Mouse (Mus musculus) forebrain, embryonic 11.5 days (tissue): ENCODE measurements around the gene Gsto1. TPM values are rescaled to one million over a fixed set of nuclear protein-coding genes. Genes with fewer than 3 reads are reported as not detected.
"Not testable (repeated sequence)": the region's sequence is repeated elsewhere in the genome, so short reads cannot be mapped to it uniquely, and the experiment has no call there.

Source experiments
- ATAC-seq: fragments of 200-750 bp; cut with Nextera tagmentation; replicated peaks from 2 replicates; pipeline ENCODE4 v1.8.0; 2017; ENCODE audit warnings: moderate TSS enrichment; ENCODE audit not compliant: low FRiP score
- DNase-seq: peaks from one replicate; pipeline ENCODE4 v3.0.0-alpha.2; 2017; ENCODE audit warnings: low spot score
- H3K27ac ChIP-seq: fragments of 300-500 bp; sonication (generic); 2 replicates; pipeline ENCODE4 v1.5.1; 2014; ENCODE audit warnings: low read depth, low read length
- H3K27me3 ChIP-seq: fragments of 300-500 bp; sonication (generic); 2 replicates; pipeline ENCODE4 v1.6.1; 2014; ENCODE audit warnings: mild to moderate bottlenecking, low read length, mixed read lengths; ENCODE audit not compliant: control insufficient read depth, insufficient read depth
- H3K36me3 ChIP-seq: fragments of 300-500 bp; sonication (generic); 2 replicates; pipeline ENCODE4 v1.6.1; 2014; ENCODE audit warnings: mild to moderate bottlenecking, low read length, moderate library complexity, mixed read lengths; ENCODE audit not compliant: control insufficient read depth, insufficient read depth
- H3K4me1 ChIP-seq: fragments of 300-500 bp; sonication (generic); replicated peaks from 2 replicates; pipeline ENCODE4 v1.6.1; 2014; ENCODE audit warnings: low read length, mixed read lengths; ENCODE audit not compliant: control insufficient read depth, insufficient read depth
- H3K4me2 ChIP-seq: fragments of 300-500 bp; sonication (generic); 2 replicates; pipeline ENCODE4 v1.6.1; 2014; ENCODE audit warnings: low read depth, mild to moderate bottlenecking, low read length, moderate library complexity, mixed read lengths; ENCODE audit not compliant: severe bottlenecking
- H3K4me3 ChIP-seq: fragments of 300-500 bp; sonication (generic); 2 replicates; pipeline ENCODE4 v1.5.1; 2014; ENCODE audit warnings: low read depth, low read length
- H3K9ac ChIP-seq: fragments of 300-500 bp; sonication (generic); 2 replicates; pipeline ENCODE4 v1.6.1; 2014; ENCODE audit warnings: low read length
- H3K9me3 ChIP-seq: fragments of 300-500 bp; sonication (generic); 2 replicates; pipeline ENCODE4 v1.6.1; 2016; ENCODE audit warnings: low read length, mixed read lengths; ENCODE audit not compliant: control insufficient read depth
- WGBS: fragments of 180-500 bp; shearing (Covaris S2); extraction: QIAGEN DNeasy Blood & Tissue Kit; methylation state at CpG from one replicate; pipeline ENCODE4 v1.1.7; 2014; 5-methylcytosine and 5-hydroxymethylcytosine counted together
- polyA plus RNA-seq: library from polyadenylated mRNA; unstranded; fragments of >200 nt; fragmentation: Nextera tagmentation; extraction: Ambion mirVana; gene quantifications from 2 replicates; pipeline ENCODE4 v1.2.1, GENCODE M21; 2014

Gsto1 gene
- polyA plus RNA-seq, 1 experiment from 2014 or later, result 83.2 TPM

GRCm38 (mm10) chr19:47829913-47830450 is 24.8 kb upstream of the Gsto1 start:
- Histone ChIP-seq H3K4me2 (no peak overlapping the region), H3K9ac (no peak overlapping the region), H3K36me3 (no peaks in the 10 kb centered on the region), H3K27me3 (no peaks in the 10 kb centered on the region), H3K9me3 (no peaks in the 10 kb centered on the region), H3K4me1 (no peaks in the 10 kb centered on the region), H3K27ac (no peak overlapping the region), H3K4me3 (no peak overlapping the region)
- DNase-seq (no peak), ATAC-seq (no peak)
- WGBS, result 85% methylated on average over 14 of the region's 14 CpGs

GRCm38 (mm10) chr19:47831111-47831510 is 23.7 kb upstream of the Gsto1 start:
- H3K9ac ChIP-seq, result no peak overlapping the region
- H3K4me1 ChIP-seq, result no peaks in the 10 kb centered on the region
- H3K4me2 ChIP-seq, result no peak overlapping the region
- H3K36me3 ChIP-seq, result no peaks in the 10 kb centered on the region
- H3K27me3 ChIP-seq, result no peaks in the 10 kb centered on the region
- DNase-seq (no peak), ATAC-seq (no peak)
- no peak overlapping the region for H3K27ac ChIP-seq
- H3K9me3 ChIP-seq, result no peaks in the 10 kb centered on the region
- WGBS, result 95% methylated on average over 8 of the region's 8 CpGs
- H3K4me3 ChIP-seq, result no peak overlapping the region

- peaks cover 5% of the 10 kb centered on the region; the same call in 1 of the 2 replicates for H3K27me3 ChIP-seq
- no peaks in the 10 kb centered on the region for H3K9me3 ChIP-seq
- DNase-seq (no peak), ATAC-seq (no peak)
- 90% methylated on average over 16 of the region's 16 CpGs for WGBS
- H3K4me3 ChIP-seq, result no peak overlapping the region
- no peak overlapping the region for H3K4me2 ChIP-seq
- H3K4me1 ChIP-seq, result no peaks in the 10 kb centered on the region
- no peak overlapping the region for H3K9ac ChIP-seq
- no peak overlapping the region for H3K27ac ChIP-seq
- no peaks in the 10 kb centered on the region for H3K36me3 ChIP-seq
These were observed 22.5 kb upstream of the Gsto1 start for GRCm38 (mm10) chr19:47832316-47832715.

GRCm38 (mm10) chr19:47834614-47835013 is 20.2 kb upstream of the Gsto1 start:
- Histone ChIP-seq H3K36me3 (no peaks in the 10 kb centered on the region), H3K4me3 (no peak overlapping the region), H3K27me3 (peaks cover 5% of the 10 kb centered on the region; the same call in 1 of the 2 replicates), H3K27ac (no peak overlapping the region), H3K4me1 (no peaks in the 10 kb centered on the region), H3K4me2 (no peak overlapping the region), H3K9me3 (no peaks in the 10 kb centered on the region), H3K9ac (no peak overlapping the region)
- WGBS, result 86% methylated on average over 5 of the region's 5 CpGs
- ATAC-seq, result no peak
- no peak for DNase-seq

GRCm38 (mm10) chr19:47835776-47836175 is 19.0 kb upstream of the Gsto1 start:
- WGBS, result 86% methylated on average over 7 of the region's 7 CpGs
- DNase-seq, result no peak

GRCm38 (mm10) chr19:47836701-47837526 is 17.9 kb upstream of the Gsto1 start:
- DNase-seq (peak; percentile 86), ATAC-seq (peak; percentile 97)
- Histone ChIP-seq H3K36me3 (no peaks in the 10 kb centered on the region), H3K27ac (no peak overlapping the region), H3K9ac (peak overlapping the region; percentile 37; the same call in 1 of the 2 replicates), H3K9me3 (no peaks in the 10 kb centered on the region), H3K4me3 (peak overlapping the region; percentile 46), H3K4me2 (peak overlapping the region; percentile 60), H3K27me3 (peaks cover 5% of the 10 kb centered on the region; the same call in 1 of the 2 replicates), H3K4me1 (no peaks in the 10 kb centered on the region)
- WGBS, result 3% methylated on average over 42 of the region's 49 CpGs

More at GRCm38 (mm10) chr19:47835776-47836175, 19.0 kb upstream of the Gsto1 start:
- Histone ChIP-seq H3K27me3 (peaks cover 5% of the 10 kb centered on the region; the same call in 1 of the 2 replicates), H3K4me3 (no peak overlapping the region), H3K4me2 (no peak overlapping the region), H3K4me1 (no peaks in the 10 kb centered on the region), H3K9me3 (no peaks in the 10 kb centered on the region), H3K9ac (no peak overlapping the region), H3K36me3 (no peaks in the 10 kb centered on the region), H3K27ac (no peak overlapping the region)
- ATAC-seq, result no peak

GRCm38 (mm10) chr19:47837527-47837901 is 17.3 kb upstream of the Gsto1 start:
- ATAC-seq (peak; percentile 62), DNase-seq (no peak)
- no peaks in the 10 kb centered on the region for H3K9me3 ChIP-seq
- H3K27ac ChIP-seq, result no peak overlapping the region
- under 1% methylated on average over 6 of the region's 6 CpGs for WGBS
- H3K4me3 ChIP-seq, result peak overlapping the region; percentile 46
- peak overlapping the region; percentile 37; the same call in 1 of the 2 replicates for H3K9ac ChIP-seq
- H3K4me2 ChIP-seq, result peak overlapping the region; percentile 60
- H3K27me3 ChIP-seq, result peaks cover 5% of the 10 kb centered on the region; the same call in 1 of the 2 replicates
- H3K4me1 ChIP-seq, result no peaks in the 10 kb centered on the region
- H3K36me3 ChIP-seq, result no peaks in the 10 kb centered on the region

- not testable (repeated sequence) for H3K36me3 ChIP-seq, H3K4me1 ChIP-seq, H3K27me3 ChIP-seq, H3K9me3 ChIP-seq, H3K27ac ChIP-seq, DNase-seq, H3K4me2 ChIP-seq, ATAC-seq, H3K9ac ChIP-seq, H3K4me3 ChIP-seq
- 87% methylated on average over 13 of the region's 15 CpGs for WGBS
These were observed 13.5 kb upstream of the Gsto1 start for GRCm38 (mm10) chr19:47841234-47841633.
